Mouse (Mus musculus) MEL (cell line): ENCODE results near the gene Oxsr1.

Experiments
- CTCF ChIP-seq, 3 experiments: IDR thresholded peaks in 2 of 3; conservative IDR thresholded peaks in 1 of 3; 2 replicates each; pipeline ENCODE4 v1.5.1; 2011 to 2012; ENCODE audit warnings: low read length in 3 of 3, low read depth in 2 of 3, mild to moderate bottlenecking in 2 of 3, improper control_type of control experiment in 1 of 3, inconsistent platforms in 1 of 3, mixed read lengths in 1 of 3, moderate library complexity in 1 of 3; ENCODE audit not compliant: control insufficient read depth in 1 of 3, insufficient read depth in 1 of 3, poor library complexity in 1 of 3, severe bottlenecking in 1 of 3
- MYB ChIP-seq: IDR thresholded peaks from 2 replicates; pipeline ENCODE4 v1.6.1; 2011; ENCODE audit warnings: mild to moderate bottlenecking, low read depth, low read length, improper control_type of control experiment
- TCF12 ChIP-seq: IDR thresholded peaks from 2 replicates; pipeline ENCODE4 v1.6.1; 2014; ENCODE audit warnings: low read depth, mild to moderate bottlenecking, inconsistent platforms, low read length, improper control_type of control experiment, moderate library complexity

DNA sequence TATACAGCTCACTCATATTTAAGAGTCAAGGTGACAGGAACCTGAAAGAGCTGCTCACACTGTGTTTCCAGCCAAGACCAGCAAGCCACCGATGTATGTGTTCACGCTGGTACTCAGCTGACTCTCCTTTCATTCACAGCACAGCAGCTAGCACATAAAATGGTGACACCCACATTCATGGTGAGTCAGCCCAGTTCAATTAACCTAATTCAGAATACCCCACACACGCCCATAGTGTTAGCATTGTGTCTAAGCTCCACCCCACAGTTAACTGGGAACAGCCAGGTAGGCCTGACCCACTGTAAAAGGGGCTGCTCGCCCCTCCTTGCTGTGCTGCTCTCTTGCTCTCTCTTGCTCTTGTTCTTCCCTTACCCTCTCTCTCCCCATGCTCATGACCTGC lies 50.7 kb downstream of the Oxsr1 start:
- TF ChIP-seq MYB (no peak), CTCF (IDR thresholded peaks at IDR 0.05 in 2 of 3, conservative IDR thresholded peaks at IDR 0.05 in 1 of 3; ENCODE audit: control insufficient read depth in 1 of 3, insufficient read depth in 1 of 3, low read depth in 2 of 3, low read length in 3 of 3, poor library complexity in 1 of 3, severe bottlenecking in 1 of 3) (no peak), TCF12 (no peak)
